Mouse (Mus musculus) limb, embryonic 15.5 days (tissue): ENCODE data around the gene Xylt1. TPM values are rescaled to one million over a fixed set of nuclear protein-coding genes. Genes with fewer than 3 reads are reported as not detected.

Source experiments
- ATAC-seq: fragments of 200-750 bp; cut with Nextera tagmentation; 2 replicates; pipeline ENCODE4 v1.8.0; 2017; ENCODE audit warnings: low read depth, moderate TSS enrichment; ENCODE audit not compliant: insufficient number of reproducible peaks, low FRiP score, low TSS enrichment
- H3K27ac ChIP-seq: fragments of 300-500 bp; sonication (generic); 2 replicates; pipeline ENCODE4 v1.5.1; 2015; ENCODE audit warnings: moderate library complexity, mild to moderate bottlenecking, inconsistent platforms
- H3K27me3 ChIP-seq: fragments of 300-500 bp; sonication (generic); 2 replicates; pipeline ENCODE4 v1.6.1; 2015; ENCODE audit warnings: inconsistent platforms
- H3K36me3 ChIP-seq: fragments of 300-500 bp; sonication (generic); 2 replicates; pipeline ENCODE4 v1.6.1; 2015; ENCODE audit warnings: inconsistent platforms
- H3K4me1 ChIP-seq: fragments of 300-500 bp; sonication (generic); 2 replicates; pipeline ENCODE4 v1.6.1; 2015; ENCODE audit warnings: inconsistent platforms
- H3K4me2 ChIP-seq: fragments of 300-500 bp; sonication (generic); 2 replicates; pipeline ENCODE4 v1.6.1; 2015; ENCODE audit warnings: mild to moderate bottlenecking, inconsistent platforms
- H3K4me3 ChIP-seq: fragments of 300-500 bp; sonication (generic); 2 replicates; pipeline ENCODE4 v1.5.1; 2015; ENCODE audit warnings: mild to moderate bottlenecking, inconsistent platforms
- H3K9ac ChIP-seq: fragments of 300-500 bp; sonication (generic); 2 replicates; pipeline ENCODE4 v1.6.1; 2015; ENCODE audit warnings: inconsistent platforms
- H3K9me3 ChIP-seq: fragments of 300-500 bp; sonication (generic); 2 replicates; pipeline ENCODE4 v1.6.1; 2016; ENCODE audit warnings: inconsistent platforms
- WGBS: fragments of 180-500 bp; shearing (Covaris S2); methylation state at CpG from one replicate; pipeline ENCODE4 v1.1.7; 2015; 5-methylcytosine and 5-hydroxymethylcytosine counted together
- polyA plus RNA-seq: library from polyadenylated mRNA; unstranded; fragments of >200 nt; fragmentation: Nextera tagmentation; extraction: Ambion mirVana; gene quantifications from 2 replicates; pipeline ENCODE4 v1.2.1, GENCODE M21; 2015

The Xylt1 gene
- polyA plus RNA-seq, 1 experiment from 2014 or later: 2.9 TPM

DNA sequence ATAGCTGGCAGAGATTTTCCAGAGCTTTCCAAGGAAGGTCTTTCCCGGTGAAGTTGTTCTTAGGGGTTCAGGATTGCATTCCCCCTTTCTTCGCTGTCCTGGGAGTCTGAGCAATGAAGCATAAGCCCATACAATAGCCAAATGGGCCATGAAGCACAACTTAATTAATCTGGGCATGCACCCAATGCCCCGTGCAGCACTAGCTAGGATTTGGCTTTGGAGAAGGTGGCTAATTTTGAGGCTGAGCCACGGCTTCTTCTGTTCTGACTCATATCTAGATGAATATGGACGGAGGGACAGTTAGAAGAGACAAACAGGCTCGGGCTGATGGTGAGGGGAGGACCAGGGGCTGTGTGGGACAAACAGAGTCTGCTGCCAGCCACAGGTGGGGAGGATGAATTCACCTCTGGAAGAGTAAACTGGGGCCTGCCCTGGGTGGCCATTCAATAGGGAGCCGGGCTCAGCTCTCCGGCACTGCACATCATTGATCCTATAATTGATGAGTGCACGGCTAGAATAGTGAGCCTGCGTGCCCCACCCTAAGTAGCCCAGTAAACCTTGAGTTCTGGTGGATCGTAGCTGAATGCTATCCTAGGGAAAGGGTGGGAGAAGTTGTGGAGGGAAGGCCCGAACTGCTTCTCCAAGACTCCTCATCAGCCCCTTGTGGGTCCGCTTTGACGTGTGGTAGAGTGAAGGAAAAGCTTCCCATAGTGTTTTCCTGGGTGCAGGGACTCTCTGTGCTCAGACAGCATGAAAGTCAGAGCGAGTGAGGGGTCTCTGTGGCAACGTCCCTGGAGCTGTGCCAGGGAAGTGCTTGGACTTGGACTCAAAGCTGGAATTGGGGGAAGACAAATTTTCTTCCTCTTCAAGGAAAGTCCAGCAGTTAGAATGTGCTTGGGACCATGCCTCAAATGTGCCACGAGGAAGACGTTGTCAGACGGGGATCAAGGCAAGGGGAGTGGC lies 92.3 kb downstream of the Xylt1 start:
- WGBS: 59% methylated on average over 19 of the region's 19 CpGs
- no peak overlapping the region for H3K9ac ChIP-seq
- H3K27ac ChIP-seq: peak overlapping the region; percentile 54
- no peak for ATAC-seq
- no peak overlapping the region for H3K4me3 ChIP-seq
- no peak overlapping the region for H3K4me2 ChIP-seq
- H3K4me1 ChIP-seq: peaks cover 23% of the 10 kb centered on the region
- no peaks in the 10 kb centered on the region for H3K27me3 ChIP-seq
- no peaks in the 10 kb centered on the region for H3K9me3 ChIP-seq
- H3K36me3 ChIP-seq: no peaks in the 10 kb centered on the region

DNA sequence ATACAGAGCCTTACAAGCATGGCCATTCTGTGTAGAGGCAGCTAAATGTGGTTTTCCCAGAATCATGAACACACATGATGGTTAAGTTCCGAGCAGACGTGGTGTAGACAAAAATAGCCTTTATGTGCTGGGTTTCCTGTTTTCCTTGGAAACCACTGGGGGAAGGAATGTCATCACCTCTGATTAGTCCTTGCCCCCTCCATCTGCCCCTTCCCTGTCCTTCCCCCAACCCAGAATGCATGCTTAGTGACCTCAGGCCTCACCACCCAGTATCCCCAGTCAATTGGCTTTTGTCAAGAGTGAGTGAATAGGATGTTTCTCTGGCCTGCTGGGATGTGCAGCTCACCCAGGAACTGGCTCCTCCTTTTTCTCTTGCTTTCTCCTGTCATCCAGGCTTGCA lies 93.5 kb downstream of the Xylt1 start:
- Histone ChIP-seq H3K27me3 (no peaks in the 10 kb centered on the region), H3K4me2 (no peak overlapping the region), H3K9ac (no peak overlapping the region), H3K27ac (no peak overlapping the region), H3K4me1 (peaks cover 23% of the 10 kb centered on the region), H3K9me3 (no peaks in the 10 kb centered on the region), H3K36me3 (no peaks in the 10 kb centered on the region), H3K4me3 (no peak overlapping the region)
- ATAC-seq: 0 out of 2 replicates have a peak, but pooled peaks have one; percentile 27
- WGBS: 24% methylated on average over 2 of the region's 2 CpGs

DNA sequence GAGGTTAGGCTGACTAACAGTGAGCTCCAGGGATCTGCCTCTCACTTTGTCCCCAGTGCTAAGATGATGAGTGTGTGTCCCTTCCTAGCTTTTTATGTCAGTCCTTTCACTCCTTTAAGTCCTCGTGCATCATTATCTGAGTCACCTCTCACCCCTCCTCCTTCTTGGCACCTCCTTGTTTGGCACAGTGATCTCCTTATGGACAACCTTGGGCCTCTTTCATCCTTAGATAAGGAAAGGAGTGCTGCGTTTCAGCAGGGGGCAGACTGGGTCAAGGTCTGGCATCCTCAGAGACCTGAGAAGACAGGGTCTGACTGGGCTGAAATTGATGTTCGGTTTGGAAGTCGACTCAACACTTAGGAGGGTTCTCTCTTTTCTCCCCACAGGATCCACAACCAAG lies 94.3 kb downstream of the Xylt1 start:
- no peak for ATAC-seq
- Histone ChIP-seq H3K27ac (no peak overlapping the region), H3K4me1 (peaks cover 23% of the 10 kb centered on the region), H3K4me3 (no peak overlapping the region), H3K4me2 (no peak overlapping the region), H3K36me3 (no peaks in the 10 kb centered on the region), H3K9me3 (no peaks in the 10 kb centered on the region), H3K9ac (no peak overlapping the region), H3K27me3 (no peaks in the 10 kb centered on the region)
- WGBS: 53% methylated on average over 4 of the region's 4 CpGs

DNA sequence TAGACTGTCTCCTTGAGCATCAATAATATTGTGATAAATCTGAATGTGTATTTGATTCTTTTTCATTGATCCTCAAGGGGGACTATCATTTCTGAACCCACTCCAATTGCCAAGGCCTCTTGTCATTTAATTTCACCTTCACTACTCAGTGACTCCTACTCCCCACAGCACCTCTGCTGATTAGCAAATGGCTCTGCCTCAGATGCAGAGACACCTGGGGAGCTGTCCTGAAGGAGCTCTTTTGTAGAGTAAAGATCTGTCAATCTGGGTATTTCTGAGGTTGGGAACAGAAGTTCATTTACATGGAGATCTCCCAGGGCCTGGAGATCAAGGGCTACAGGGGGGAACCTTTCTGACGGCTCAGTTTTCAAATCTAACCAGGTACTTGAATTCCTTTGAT lies 98.2 kb downstream of the Xylt1 start:
- Histone ChIP-seq H3K36me3 (no peaks in the 10 kb centered on the region), H3K4me1 (no peaks in the 10 kb centered on the region), H3K9me3 (no peaks in the 10 kb centered on the region), H3K4me3 (no peak overlapping the region), H3K27me3 (no peaks in the 10 kb centered on the region), H3K9ac (no peak overlapping the region), H3K4me2 (no peak overlapping the region), H3K27ac (no peak overlapping the region)
- ATAC-seq: no peak
- 29% methylated on average over 1 of the region's 1 CpGs for WGBS

DNA sequence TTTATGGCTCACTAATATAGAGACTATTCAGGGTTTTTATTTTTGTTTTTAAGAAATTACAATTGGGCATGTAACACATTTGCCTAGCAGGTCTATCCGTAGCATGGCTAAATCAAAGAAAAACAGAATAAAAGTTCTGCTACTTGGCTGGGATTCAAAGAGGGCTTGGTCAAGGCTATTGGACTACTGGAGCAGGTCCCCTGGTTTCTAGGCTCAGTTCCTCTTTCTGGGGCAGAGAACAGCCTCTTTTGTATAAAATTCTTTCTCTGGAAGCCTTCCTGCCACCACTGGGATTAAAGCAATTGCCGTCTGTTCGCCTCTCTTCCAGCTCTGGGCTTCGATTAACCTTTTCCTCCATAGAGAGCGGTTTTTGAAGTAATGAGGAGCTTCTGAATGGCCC lies 100.1 kb downstream of the Xylt1 start:
- H3K9ac ChIP-seq: no peak overlapping the region
- H3K4me2 ChIP-seq: no peak overlapping the region
- no peak for ATAC-seq
- no peak overlapping the region for H3K27ac ChIP-seq
- no peak overlapping the region for H3K4me3 ChIP-seq
- 68% methylated on average over 5 of the region's 5 CpGs for WGBS
- no peaks in the 10 kb centered on the region for H3K9me3 ChIP-seq
- H3K4me1 ChIP-seq: no peaks in the 10 kb centered on the region
- no peaks in the 10 kb centered on the region for H3K27me3 ChIP-seq
- H3K36me3 ChIP-seq: no peaks in the 10 kb centered on the region

DNA sequence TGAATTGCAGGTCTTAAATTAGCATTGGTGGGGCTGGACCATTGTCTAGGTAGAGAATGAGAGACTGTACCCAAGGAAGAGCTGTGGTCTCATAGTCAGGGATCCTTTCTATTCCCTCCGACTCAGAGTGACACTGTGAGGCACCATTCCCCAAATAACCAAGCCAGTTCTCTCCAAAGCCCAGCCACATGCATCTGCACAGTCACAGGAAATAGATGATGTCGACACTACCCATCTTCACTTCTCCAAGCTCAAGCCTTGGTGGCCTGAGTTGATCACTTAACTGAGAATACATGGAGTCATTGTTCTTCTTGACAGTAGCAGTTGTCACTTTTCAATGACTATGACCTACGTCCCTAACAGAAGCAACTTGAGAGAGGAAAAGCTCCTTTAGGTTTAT lies 100.6 kb downstream of the Xylt1 start:
- Histone ChIP-seq H3K4me1 (no peaks in the 10 kb centered on the region), H3K27me3 (no peaks in the 10 kb centered on the region), H3K36me3 (no peaks in the 10 kb centered on the region), H3K9ac (no peak overlapping the region), H3K4me3 (no peak overlapping the region), H3K9me3 (no peaks in the 10 kb centered on the region), H3K27ac (no peak overlapping the region), H3K4me2 (no peak overlapping the region)
- no peak for ATAC-seq
- 92% methylated on average over 3 of the region's 3 CpGs for WGBS

DNA sequence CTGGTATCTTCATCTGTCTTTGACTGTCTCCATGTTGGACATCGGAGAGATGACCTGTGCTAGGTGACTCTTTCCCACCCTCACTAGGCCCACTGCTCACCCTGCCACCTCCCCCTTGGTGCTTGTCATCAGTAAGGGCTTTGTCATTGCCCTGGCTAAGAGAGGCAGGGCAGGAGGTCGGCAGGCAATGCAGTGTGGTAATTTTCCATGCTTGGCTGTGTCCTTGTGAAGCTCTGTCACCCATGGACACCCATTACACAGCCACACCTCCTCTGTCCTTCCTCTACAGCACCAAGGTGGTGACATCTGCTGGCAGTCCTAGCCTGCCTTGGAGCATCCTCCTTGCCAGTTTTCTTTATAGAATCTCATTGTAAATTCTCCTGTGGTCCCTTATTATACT lies 101.9 kb downstream of the Xylt1 start:
- H3K27ac ChIP-seq: no peak overlapping the region
- ATAC-seq: no peak
- 89% methylated on average over 2 of the region's 2 CpGs for WGBS

DNA sequence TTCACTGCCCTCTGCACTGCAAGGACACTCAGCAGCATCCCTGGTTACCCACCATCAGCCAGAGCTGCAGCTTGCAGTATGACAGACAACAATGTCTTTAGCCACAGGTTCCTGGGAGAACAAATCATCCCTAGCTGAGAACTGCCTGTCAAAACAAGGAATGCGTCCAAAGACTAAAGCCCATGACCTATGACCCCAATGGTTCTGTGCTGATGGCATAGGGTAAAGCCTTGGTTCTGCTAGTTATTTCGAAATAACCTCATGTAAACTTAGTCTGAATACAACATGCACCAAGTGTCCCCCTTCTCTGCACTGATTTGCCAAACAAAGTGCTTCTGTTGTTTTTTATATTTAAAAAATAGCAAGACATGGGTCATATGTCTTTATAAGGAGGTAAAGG lies 103.8 kb downstream of the Xylt1 start:
- Histone ChIP-seq H3K36me3 (no peaks in the 10 kb centered on the region), H3K4me2 (no peak overlapping the region), H3K4me3 (no peak overlapping the region), H3K4me1 (no peaks in the 10 kb centered on the region), H3K27me3 (no peaks in the 10 kb centered on the region), H3K9ac (no peak overlapping the region), H3K27ac (no peak overlapping the region), H3K9me3 (no peaks in the 10 kb centered on the region)
- WGBS: 75% methylated on average over 2 of the region's 2 CpGs
- ATAC-seq: no peak

More for the DNA sequence above, 101.9 kb downstream of the Xylt1 start:
- Histone ChIP-seq H3K4me1 (no peaks in the 10 kb centered on the region), H3K4me2 (no peak overlapping the region), H3K36me3 (no peaks in the 10 kb centered on the region), H3K9ac (no peak overlapping the region), H3K9me3 (no peaks in the 10 kb centered on the region), H3K4me3 (no peak overlapping the region), H3K27me3 (no peaks in the 10 kb centered on the region)

DNA sequence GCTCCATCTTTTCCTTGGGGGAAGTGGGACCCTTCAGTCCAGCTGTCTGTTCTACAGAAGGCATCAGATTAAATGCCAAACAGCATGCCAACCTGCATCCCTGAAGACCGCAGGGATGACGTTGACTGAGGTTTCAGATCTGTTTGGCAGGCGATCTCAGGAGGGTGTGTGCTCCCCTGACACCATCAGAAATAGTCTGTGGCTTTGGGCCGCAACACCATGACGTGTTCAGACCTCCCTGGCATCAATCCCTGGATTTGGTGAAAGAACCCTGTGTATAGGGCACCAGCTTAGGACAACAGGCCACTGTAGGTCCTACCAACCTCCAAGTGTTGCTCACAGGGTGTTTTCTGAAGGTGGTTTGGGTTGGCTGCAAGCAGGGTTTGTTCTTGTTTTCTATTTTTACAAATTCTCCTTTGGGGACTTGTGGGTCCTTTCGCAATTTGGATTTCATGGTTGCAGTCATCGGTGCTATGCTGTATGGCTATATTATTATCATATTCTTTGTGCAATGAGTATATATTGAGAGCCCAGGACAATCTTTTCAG lies 104.3 kb downstream of the Xylt1 start:
- Histone ChIP-seq H3K4me2 (no peak overlapping the region), H3K9me3 (no peaks in the 10 kb centered on the region), H3K27me3 (no peaks in the 10 kb centered on the region), H3K4me3 (no peak overlapping the region), H3K27ac (peak overlapping the region; percentile 8), H3K9ac (no peak overlapping the region), H3K36me3 (no peaks in the 10 kb centered on the region), H3K4me1 (no peaks in the 10 kb centered on the region)
- WGBS: 78% methylated on average over 7 of the region's 7 CpGs
- peak; percentile 73; the same call in 1 of the 2 replicates for ATAC-seq

DNA sequence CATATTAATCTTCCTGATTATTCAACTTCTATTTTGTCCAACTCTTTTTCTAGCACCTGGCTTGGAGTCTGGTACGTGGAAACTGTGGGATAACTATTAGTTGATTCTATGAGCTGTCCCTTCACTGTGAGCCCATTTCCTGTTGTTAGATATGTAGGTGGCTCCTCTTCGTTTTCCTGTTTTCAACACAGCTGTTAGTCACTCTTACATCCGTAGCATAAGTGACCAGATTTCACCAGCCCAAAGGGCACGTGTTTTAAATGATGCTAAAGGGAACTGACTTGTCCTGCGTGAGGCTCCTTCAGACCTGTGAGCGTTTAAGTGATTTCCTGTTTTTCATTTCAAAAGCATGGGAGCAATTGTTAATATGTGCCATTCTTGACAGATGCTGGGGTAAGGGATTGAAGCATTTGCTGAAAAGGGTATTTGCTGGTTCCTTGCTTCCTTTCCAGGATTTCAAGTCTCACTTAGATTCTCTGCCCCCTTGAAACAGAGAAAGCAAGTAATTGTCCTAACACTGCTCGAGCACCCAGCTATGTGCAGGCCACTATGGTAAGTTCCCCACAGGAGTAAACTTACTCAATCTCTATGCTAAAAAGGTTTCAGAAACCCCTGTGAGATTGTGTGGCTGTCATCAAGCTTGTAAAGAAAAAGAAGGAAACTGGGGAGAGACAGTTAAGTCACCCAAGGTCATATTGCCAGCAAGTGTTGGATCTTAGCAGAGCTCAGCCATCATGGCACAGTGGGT lies 105.8 kb downstream of the Xylt1 start:
- Histone ChIP-seq H3K4me3 (no peak overlapping the region), H3K36me3 (no peaks in the 10 kb centered on the region), H3K27ac (peak overlapping the region; percentile 43; the same call in 1 of the 2 replicates), H3K4me2 (no peak overlapping the region), H3K27me3 (no peaks in the 10 kb centered on the region), H3K9ac (no peak overlapping the region), H3K4me1 (no peaks in the 10 kb centered on the region), H3K9me3 (no peaks in the 10 kb centered on the region)
- no peak for ATAC-seq
- WGBS: 52% methylated on average over 7 of the region's 7 CpGs

DNA sequence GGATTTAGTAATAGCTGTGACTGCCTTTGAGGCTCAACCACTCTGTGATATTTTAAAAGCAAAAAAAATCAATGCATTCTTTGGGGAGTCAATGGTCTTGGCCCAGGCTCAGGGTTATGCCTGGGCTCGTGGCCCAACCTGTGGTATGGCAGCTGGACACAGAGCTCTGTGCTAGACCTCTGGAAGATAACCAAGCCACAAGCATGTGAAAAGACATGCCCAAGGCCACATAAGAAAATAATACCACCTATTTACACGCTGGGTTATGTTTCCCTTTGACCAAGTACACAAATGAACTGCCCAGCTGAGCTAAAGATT lies 106.4 kb downstream of the Xylt1 start:
- Histone ChIP-seq H3K4me3 (no peak overlapping the region), H3K27ac (peak overlapping the region; percentile 43; the same call in 1 of the 2 replicates), H3K4me2 (no peak overlapping the region), H3K27me3 (no peaks in the 10 kb centered on the region), H3K9me3 (no peaks in the 10 kb centered on the region), H3K36me3 (no peaks in the 10 kb centered on the region), H3K4me1 (no peaks in the 10 kb centered on the region), H3K9ac (no peak overlapping the region)
- 0 out of 2 replicates have a peak, but pooled peaks have one; percentile 42 for ATAC-seq
- WGBS: 73% methylated on average over 2 of the region's 2 CpGs

DNA sequence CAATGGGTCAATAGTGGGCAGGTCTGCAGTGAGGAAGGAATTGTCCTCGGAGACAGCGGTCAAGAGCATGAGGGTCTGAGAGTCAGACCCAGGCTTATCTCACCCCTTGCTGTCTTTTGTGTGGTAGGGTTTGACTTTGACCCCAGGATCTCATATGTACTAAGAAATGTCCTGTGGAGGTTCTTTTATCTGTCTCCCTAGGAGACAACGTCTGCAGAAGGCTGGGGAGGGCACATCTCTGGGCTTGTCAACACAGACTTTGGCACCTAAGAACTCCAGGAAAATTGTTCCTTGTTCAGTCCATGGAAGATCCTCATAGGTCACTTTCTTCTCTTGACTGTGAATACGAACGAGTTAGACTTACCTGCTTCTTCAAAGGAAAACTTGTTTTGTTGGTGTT lies 109.2 kb downstream of the Xylt1 start:
- Histone ChIP-seq H3K4me3 (no peak overlapping the region), H3K9ac (no peak overlapping the region), H3K36me3 (no peaks in the 10 kb centered on the region), H3K27me3 (no peaks in the 10 kb centered on the region), H3K27ac (no peak overlapping the region), H3K4me2 (no peak overlapping the region), H3K4me1 (peaks cover 15% of the 10 kb centered on the region; the same call in 1 of the 2 replicates), H3K9me3 (no peaks in the 10 kb centered on the region)
- ATAC-seq: no peak
- 79% methylated on average over 5 of the region's 5 CpGs for WGBS
